Mouse (Mus musculus) splenic B cell, adult 2 months (primary cell): Measurements from ENCODE around the gene 2810004N23Rik.
"Not testable (repeated sequence)": the region's sequence is repeated elsewhere in the genome, so short reads cannot be mapped to it uniquely, and the experiment has no call there.

Experiments used
- DNase-seq: peaks from one replicate; pipeline ENCODE4 v3.0.0-alpha.2; 2011; ENCODE audit warnings: low read depth, low spot score
- H3K27me3 ChIP-seq: 2 replicates; pipeline ENCODE4 v1.6.1; 2012; ENCODE audit warnings: mild to moderate bottlenecking, low read length, moderate library complexity, mixed read lengths; ENCODE audit not compliant: control insufficient read depth, poor library complexity, insufficient read depth, severe bottlenecking
- H3K36me3 ChIP-seq: 2 replicates; pipeline ENCODE4 v1.6.1; 2012; ENCODE audit warnings: mild to moderate bottlenecking, low read length, moderate library complexity, mixed read lengths; ENCODE audit not compliant: control insufficient read depth, poor library complexity, insufficient read depth, severe bottlenecking

Gene 2810004N23Rik

DNA sequence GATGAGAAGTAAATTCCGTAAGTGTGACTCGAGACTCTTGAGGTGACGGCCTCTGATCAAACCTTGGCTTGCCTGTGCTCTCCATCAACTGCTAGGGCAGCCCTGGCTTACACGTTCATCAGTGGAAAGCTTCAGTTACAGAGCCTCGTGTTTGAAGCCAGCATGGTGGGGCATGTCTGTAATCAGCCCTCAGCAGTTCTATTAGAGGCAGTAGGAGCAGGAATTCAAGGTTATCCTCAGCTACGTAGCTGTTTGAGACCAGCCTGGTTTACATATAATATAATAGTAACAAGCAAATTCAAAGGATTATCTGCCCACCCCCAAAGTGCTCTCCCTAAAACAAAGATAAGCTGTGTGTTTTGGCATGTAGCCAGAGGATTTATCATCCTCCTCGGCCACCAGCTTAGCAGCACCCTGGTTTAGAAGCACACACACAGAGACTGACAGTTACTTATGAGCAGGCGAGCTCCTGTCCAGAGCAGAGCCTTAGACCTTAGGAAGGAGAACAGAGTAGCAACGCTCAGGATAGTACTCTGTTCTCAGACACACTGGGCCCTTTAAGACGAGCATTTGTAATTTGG, 16.1 kb upstream of the 2810004N23Rik start:
- DNase-seq = no peak
- H3K27me3 ChIP-seq = no peaks in the 10 kb centered on the region
- peaks cover 14% of the 10 kb centered on the region for H3K36me3 ChIP-seq

DNA sequence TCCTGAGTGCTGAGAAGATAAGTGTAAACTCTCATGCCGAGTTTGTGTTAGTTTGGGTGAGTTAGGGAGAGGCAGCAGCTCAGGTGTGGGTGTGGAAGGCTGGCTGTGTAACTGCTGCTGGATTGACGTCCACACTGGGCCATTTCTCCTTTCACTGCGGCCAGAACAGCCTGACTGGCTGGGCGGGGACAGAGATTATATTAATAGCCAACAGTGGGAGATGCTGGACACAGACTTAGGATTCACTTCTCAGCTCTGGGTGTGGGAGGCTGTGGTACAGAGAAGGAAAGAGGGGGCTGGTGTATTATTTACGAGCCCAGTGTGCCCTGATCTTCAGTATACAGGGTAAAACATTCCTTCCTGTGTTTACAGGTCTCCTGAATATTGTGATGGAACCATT, 15.2 kb upstream of the 2810004N23Rik start:
- DNase-seq = no peak
- no peaks in the 10 kb centered on the region for H3K27me3 ChIP-seq
- peaks cover 13% of the 10 kb centered on the region for H3K36me3 ChIP-seq

- no peak for DNase-seq
- H3K27me3 ChIP-seq = no peaks in the 10 kb centered on the region
- H3K36me3 ChIP-seq = peaks cover 10% of the 10 kb centered on the region
Observed at GRCm38 (mm10) chr8:124872690-124873089, 9.8 kb upstream of the 2810004N23Rik start.

DNA sequence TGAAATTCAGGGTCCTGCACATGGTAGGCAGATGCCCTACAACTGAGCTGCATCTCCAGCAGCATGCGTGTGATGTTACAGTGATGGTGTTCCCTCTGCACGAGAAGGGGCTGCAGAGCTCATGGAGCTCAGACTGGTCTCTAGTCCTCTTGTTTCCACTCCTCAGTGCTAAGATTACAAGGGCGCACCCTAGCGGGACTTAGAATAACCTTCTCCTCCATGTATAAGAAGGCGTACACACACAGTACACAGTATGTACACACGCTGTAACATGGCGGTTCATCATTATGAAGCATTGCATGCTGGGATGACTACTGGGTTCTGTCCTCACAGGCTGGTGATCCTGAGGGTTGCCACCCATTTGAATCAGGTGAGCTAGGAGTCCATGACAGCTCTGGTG, 9.2 kb upstream of the 2810004N23Rik start:
- Histone ChIP-seq H3K36me3 (peaks cover 7% of the 10 kb centered on the region), H3K27me3 (no peaks in the 10 kb centered on the region)
- DNase-seq = no peak

- Histone ChIP-seq H3K36me3 (peaks cover 7% of the 10 kb centered on the region), H3K27me3 (no peaks in the 10 kb centered on the region)
- DNase-seq = no peak
Observed at GRCm38 (mm10) chr8:124871474-124871873, 8.6 kb upstream of the 2810004N23Rik start.

- Histone ChIP-seq H3K27me3 (no peaks in the 10 kb centered on the region), H3K36me3 (peaks cover 7% of the 10 kb centered on the region)
- DNase-seq = no peak
Observed at GRCm38 (mm10) chr8:124869708-124870107, 6.8 kb upstream of the 2810004N23Rik start.

DNA sequence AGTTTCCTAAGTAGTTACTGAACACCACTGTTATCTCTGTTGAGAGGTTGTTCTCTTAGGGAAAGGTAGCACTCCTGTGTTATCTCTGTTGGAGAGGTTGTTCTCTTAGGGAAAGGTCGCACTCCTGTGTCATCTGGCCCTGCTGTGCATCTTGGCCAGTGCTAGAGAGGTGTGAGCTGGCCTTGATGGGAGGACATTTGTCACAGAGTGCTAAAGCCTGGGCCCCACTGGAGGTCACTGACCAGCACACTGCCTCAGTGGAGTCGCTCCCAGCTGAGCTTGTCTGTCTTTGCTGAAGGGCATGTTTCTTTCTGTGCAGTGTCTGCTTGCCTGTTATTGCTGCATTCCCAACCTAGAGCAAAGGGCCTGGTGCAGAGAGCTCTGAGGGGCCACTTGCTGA, 4.2 kb upstream of the 2810004N23Rik start:
- H3K27me3 ChIP-seq = no peaks in the 10 kb centered on the region
- no peaks in the 10 kb centered on the region; the same call in none of the 2 replicates for H3K36me3 ChIP-seq
- DNase-seq = no peak

DNA sequence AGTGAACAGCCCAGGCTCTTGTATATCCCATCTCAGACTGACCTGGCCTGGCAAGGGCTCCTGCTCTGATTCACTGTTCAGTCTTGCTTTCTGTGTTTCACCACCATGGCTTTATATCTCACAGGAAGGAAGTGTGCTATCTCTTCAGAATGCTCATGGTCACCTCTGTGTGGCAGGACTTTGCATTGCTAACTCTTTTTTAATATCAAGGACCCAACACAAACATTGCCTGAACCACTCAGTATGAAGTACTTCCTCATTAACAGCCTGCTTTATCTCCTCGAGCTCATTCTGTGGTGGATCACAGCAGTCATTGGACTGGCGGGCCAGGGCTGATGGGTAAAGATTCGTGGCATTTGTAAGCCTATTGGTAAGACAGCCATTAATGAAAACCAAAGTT, 3.7 kb upstream of the 2810004N23Rik start:
- Histone ChIP-seq H3K27me3 (no peaks in the 10 kb centered on the region), H3K36me3 (no peaks in the 10 kb centered on the region; the same call in none of the 2 replicates)
- peak; percentile 27 for DNase-seq

DNA sequence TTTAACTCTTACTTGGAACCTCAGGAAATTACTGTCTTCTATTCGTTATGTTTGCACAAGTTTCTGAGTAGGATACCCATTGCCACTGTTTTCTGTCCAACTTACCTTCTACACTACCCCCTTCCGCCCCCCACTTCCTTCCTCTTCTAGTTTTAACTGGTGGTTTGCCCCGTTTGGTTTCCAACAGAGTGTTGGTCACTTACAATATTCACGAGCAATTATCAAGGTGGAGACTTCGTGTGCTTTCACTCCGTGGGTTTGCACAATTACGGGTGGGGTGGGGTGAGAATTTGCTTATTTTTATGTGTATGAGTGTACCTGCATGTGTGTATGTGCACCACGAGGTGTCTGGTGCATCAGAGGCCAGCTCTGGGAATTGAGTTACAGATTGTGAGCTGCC, 809 bp upstream of the 2810004N23Rik start:
- Histone ChIP-seq H3K36me3 (no peaks in the 10 kb centered on the region; the same call in 1 of the 2 replicates), H3K27me3 (no peaks in the 10 kb centered on the region)
- peak; percentile 39 for DNase-seq

GRCm38 (mm10) chr8:124863163-124863677, 300 bp upstream of the 2810004N23Rik start:
- DNase-seq = no peak

GRCm38 (mm10) chr8:124860188-124860587, 2.7 kb downstream of the 2810004N23Rik start:
- Histone ChIP-seq H3K27me3 (no peaks in the 10 kb centered on the region), H3K36me3 (peaks cover 9% of the 10 kb centered on the region)
- DNase-seq = no peak

More at GRCm38 (mm10) chr8:124863163-124863677, 300 bp upstream of the 2810004N23Rik start:
- H3K27me3 ChIP-seq = no peaks in the 10 kb centered on the region
- H3K36me3 ChIP-seq = peaks cover 1% of the 10 kb centered on the region

DNA sequence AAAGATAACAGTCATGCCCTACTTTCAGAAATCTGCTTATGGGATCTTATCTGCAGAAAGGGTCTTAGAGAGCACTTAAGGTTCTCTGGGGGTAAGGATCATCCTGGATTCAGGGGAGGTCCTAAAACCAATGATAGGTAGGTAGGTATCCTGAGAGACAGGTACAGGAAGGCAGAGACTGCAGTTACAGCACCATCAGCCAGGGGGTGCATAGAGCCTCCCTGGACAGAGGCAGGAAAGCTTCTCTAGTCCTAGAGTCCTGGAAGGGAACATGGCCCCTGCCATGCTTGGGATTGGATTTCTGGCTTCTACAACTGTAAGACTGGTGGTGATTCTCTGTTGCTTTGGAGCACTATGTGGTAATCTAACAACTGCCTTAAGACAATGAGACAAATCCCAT, 3.5 kb downstream of the 2810004N23Rik start:
- Histone ChIP-seq H3K36me3 (peaks cover 12% of the 10 kb centered on the region), H3K27me3 (no peaks in the 10 kb centered on the region)
- DNase-seq = peak; percentile 60

DNA sequence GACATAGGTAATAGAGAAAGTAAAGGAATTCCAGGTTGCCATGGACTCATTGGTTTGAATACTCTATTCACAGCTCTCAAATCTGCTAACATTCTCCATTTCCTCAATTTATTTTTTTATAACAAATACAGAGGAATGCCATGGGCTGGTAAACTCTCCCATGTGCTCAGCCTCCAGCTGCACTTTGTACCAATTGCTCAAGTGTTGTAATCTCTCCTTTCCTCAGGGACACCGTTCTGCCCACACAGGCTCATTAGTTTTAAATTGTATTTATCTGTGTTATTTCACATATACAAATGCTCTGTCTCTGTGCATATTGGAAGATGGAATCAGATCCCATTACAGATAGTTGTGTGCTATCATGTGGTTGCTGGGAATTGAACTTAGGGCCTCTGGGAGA, 9.4 kb downstream of the 2810004N23Rik start:
- Histone ChIP-seq H3K36me3 (peaks cover 12% of the 10 kb centered on the region), H3K27me3 (no peaks in the 10 kb centered on the region)
- no peak for DNase-seq

DNA sequence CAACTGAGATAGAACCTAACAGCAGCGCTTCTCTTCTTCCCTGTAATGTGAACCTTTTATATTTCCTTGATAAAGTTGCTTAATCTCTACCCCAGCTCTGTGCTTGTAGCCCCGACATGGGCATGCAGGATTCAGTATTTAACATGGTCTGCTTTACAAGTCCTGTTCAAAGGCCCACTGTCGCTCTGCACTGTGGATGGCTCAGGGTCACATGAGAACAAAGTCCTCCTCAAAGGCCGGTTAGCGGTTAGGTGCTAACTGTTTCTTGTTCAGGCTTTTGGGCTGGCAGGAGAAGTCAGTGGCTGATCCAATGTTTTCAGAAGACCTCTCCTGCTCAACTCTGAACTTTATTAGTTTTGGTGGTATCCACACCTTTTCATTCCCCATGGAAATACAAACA, 17.3 kb downstream of the 2810004N23Rik start:
- DNase-seq = no peak
- no peaks in the 10 kb centered on the region for H3K27me3 ChIP-seq

GRCm38 (mm10) chr8:124845131-124845530, 17.8 kb downstream of the 2810004N23Rik start:
- no peak for DNase-seq
- Histone ChIP-seq H3K27me3 (no peaks in the 10 kb centered on the region), H3K36me3 (peaks cover 6% of the 10 kb centered on the region; the same call in 1 of the 2 replicates)

More for the DNA sequence above, 17.3 kb downstream of the 2810004N23Rik start:
- H3K36me3 ChIP-seq = peaks cover 6% of the 10 kb centered on the region; the same call in 1 of the 2 replicates

DNA sequence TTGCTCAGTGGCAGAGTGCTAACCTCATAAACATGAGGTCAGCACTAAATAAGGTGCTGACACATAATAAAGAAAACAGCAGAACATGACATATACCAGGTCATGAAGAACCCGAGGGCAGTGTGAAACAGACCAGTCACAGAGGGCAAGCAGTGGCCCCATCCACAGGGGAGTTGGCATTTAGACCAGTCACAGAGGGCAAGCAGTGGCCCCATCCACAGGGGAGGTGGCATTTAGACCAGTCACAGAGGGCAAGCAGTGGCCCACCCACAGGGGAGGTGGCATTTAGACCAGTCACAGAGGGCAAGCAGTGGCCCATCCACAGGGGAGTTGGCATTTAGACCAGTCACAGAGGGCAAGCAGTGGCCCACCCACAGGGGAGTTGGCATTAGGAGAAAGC, 20.0 kb downstream of the 2810004N23Rik start:
- not testable (repeated sequence) for H3K36me3 ChIP-seq, H3K27me3 ChIP-seq, DNase-seq
